Mouse (Mus musculus) spleen, adult 2 months (tissue): ENCODE results near the gene Ctnnd2.

Experiments used
- CTCF ChIP-seq: fragments of 200-500 bp; IDR thresholded peaks from 2 replicates; pipeline ENCODE4 v1.5.1; 2011; ENCODE audit warnings: mild to moderate bottlenecking, inconsistent platforms; ENCODE audit not compliant: insufficient read depth, insufficient read length, insufficient replicate concordance; ENCODE audit errors: extremely low read depth
- POLR2A ChIP-seq: fragments of 200-500 bp; IDR thresholded peaks from 2 replicates; pipeline ENCODE4 v1.6.1; 2011; ENCODE audit warnings: low read depth, low read length, inconsistent platforms

GRCm38 (mm10) chr15:30640651-30641050 lies 468.3 kb downstream of the Ctnnd2 start:
- TF ChIP-seq POLR2A, result no peak
- TF ChIP-seq CTCF, result no peak
